Mouse (Mus musculus) limb, embryonic 11.5 days (tissue): ENCODE measurements around the gene Cfap58. TPM values are rescaled to one million over a fixed set of nuclear protein-coding genes. Genes with fewer than 3 reads are reported as not detected.

ENCODE experiments used
- ATAC-seq: fragments of 200-750 bp; cut with Nextera tagmentation; 2 replicates; pipeline ENCODE4 v1.8.0; 2017; ENCODE audit warnings: low read depth; ENCODE audit not compliant: insufficient number of reproducible peaks, low FRiP score, low TSS enrichment
- DNase-seq: peaks from one replicate; pipeline ENCODE4 v3.0.0-alpha.2; 2015; ENCODE audit warnings: low spot score
- H3K27ac ChIP-seq: fragments of 300-500 bp; sonication (generic); replicated peaks from 2 replicates; pipeline ENCODE4 v1.5.1; 2014; ENCODE audit warnings: low read depth, mild to moderate bottlenecking, low read length
- H3K27me3 ChIP-seq: fragments of 300-500 bp; sonication (generic); 2 replicates; pipeline ENCODE4 v1.6.1; 2014; ENCODE audit warnings: mild to moderate bottlenecking, low read length, mixed read lengths; ENCODE audit not compliant: control insufficient read depth, insufficient read depth
- H3K36me3 ChIP-seq: fragments of 300-500 bp; sonication (generic); 2 replicates; pipeline ENCODE4 v1.6.1; 2014; ENCODE audit warnings: mild to moderate bottlenecking, low read length, moderate library complexity, mixed read lengths; ENCODE audit not compliant: control insufficient read depth, insufficient read depth
- H3K4me1 ChIP-seq: fragments of 300-500 bp; sonication (generic); 2 replicates; pipeline ENCODE4 v1.6.1; 2014; ENCODE audit warnings: low read length, mixed read lengths; ENCODE audit not compliant: control insufficient read depth, insufficient read depth
- H3K4me2 ChIP-seq: fragments of 300-500 bp; sonication (generic); 2 replicates; pipeline ENCODE4 v1.6.1; 2014; ENCODE audit warnings: low read depth, mild to moderate bottlenecking, moderate library complexity; ENCODE audit not compliant: severe bottlenecking
- H3K4me3 ChIP-seq: fragments of 300-500 bp; sonication (generic); 2 replicates; pipeline ENCODE4 v1.5.1; 2014; ENCODE audit warnings: low read depth, low read length
- H3K9ac ChIP-seq: fragments of 300-500 bp; sonication (generic); 2 replicates; pipeline ENCODE4 v1.6.1; 2014; ENCODE audit warnings: mild to moderate bottlenecking, low read length
- H3K9me3 ChIP-seq: fragments of 300-500 bp; sonication (generic); 2 replicates; pipeline ENCODE4 v1.6.1; 2016; ENCODE audit warnings: low read length; ENCODE audit not compliant: control insufficient read depth
- WGBS: fragments of 180-500 bp; shearing (Covaris S2); extraction: QIAGEN DNeasy Blood & Tissue Kit; methylation state at CpG from one replicate; pipeline ENCODE4 v1.1.7; 2014; 5-methylcytosine and 5-hydroxymethylcytosine counted together
- polyA plus RNA-seq: library from polyadenylated mRNA; unstranded; fragments of >200 nt; fragmentation: Nextera tagmentation; extraction: Ambion mirVana; gene quantifications from 2 replicates; pipeline ENCODE4 v1.2.1, GENCODE M21; 2014

The Cfap58 gene
- polyA plus RNA-seq, 1 experiment from 2014 or later: 0.09 TPM

- no peak for DNase-seq
- Histone ChIP-seq H3K27ac (no peak overlapping the region), H3K4me3 (no peak overlapping the region), H3K4me2 (no peak overlapping the region), H3K36me3 (peaks cover 19% of the 10 kb centered on the region; the same call in 1 of the 2 replicates), H3K4me1 (peaks cover 28% of the 10 kb centered on the region), H3K9me3 (no peaks in the 10 kb centered on the region), H3K9ac (no peak overlapping the region), H3K27me3 (no peaks in the 10 kb centered on the region)
- 86% methylated on average over 10 of the region's 10 CpGs for WGBS
- no peak for ATAC-seq
Observed at GRCm38 (mm10) chr19:47900558-47900957, 36.9 kb upstream of the Cfap58 start.

GRCm38 (mm10) chr19:47902316-47903201 lies 34.9 kb upstream of the Cfap58 start:
- H3K4me3 ChIP-seq: no peak overlapping the region
- no peaks in the 10 kb centered on the region for H3K27me3 ChIP-seq
- ATAC-seq (peak; percentile 52), DNase-seq (peak; percentile 52)
- peak overlapping the region; percentile 69 for H3K27ac ChIP-seq
- no peak overlapping the region for H3K4me2 ChIP-seq
- H3K4me1 ChIP-seq: peaks cover 28% of the 10 kb centered on the region
- WGBS: 57% methylated on average over 13 of the region's 13 CpGs
- no peak overlapping the region for H3K9ac ChIP-seq
- 0 out of 2 replicates have a peak, but pooled peaks cover 4% of the 10 kb centered on the region for H3K36me3 ChIP-seq
- H3K9me3 ChIP-seq: no peaks in the 10 kb centered on the region

- Histone ChIP-seq H3K4me2 (no peak overlapping the region), H3K9ac (no peak overlapping the region), H3K27me3 (no peaks in the 10 kb centered on the region), H3K4me3 (no peak overlapping the region), H3K4me1 (peaks cover 32% of the 10 kb centered on the region), H3K27ac (peak overlapping the region; percentile 69), H3K9me3 (no peaks in the 10 kb centered on the region), H3K36me3 (no peaks in the 10 kb centered on the region)
- DNase-seq (no peak), ATAC-seq (peak; percentile 28; the same call in 1 of the 2 replicates)
- WGBS: 64% methylated on average over 4 of the region's 4 CpGs
Observed at GRCm38 (mm10) chr19:47903679-47904078, 33.8 kb upstream of the Cfap58 start.

- 89% methylated on average over 4 of the region's 4 CpGs for WGBS
Observed at GRCm38 (mm10) chr19:47905081-47905480, 32.4 kb upstream of the Cfap58 start.

GRCm38 (mm10) chr19:47905603-47906002 lies 31.9 kb upstream of the Cfap58 start:
- no peak for ATAC-seq
- Histone ChIP-seq H3K4me3 (no peak overlapping the region), H3K36me3 (no peaks in the 10 kb centered on the region), H3K4me2 (no peak overlapping the region), H3K4me1 (peaks cover 42% of the 10 kb centered on the region), H3K9me3 (no peaks in the 10 kb centered on the region), H3K27me3 (no peaks in the 10 kb centered on the region), H3K27ac (no peak overlapping the region), H3K9ac (no peak overlapping the region)
- WGBS: 93% methylated on average over 5 of the region's 5 CpGs
- DNase-seq: no peak

More at GRCm38 (mm10) chr19:47905081-47905480, 32.4 kb upstream of the Cfap58 start:
- H3K4me1 ChIP-seq: peaks cover 38% of the 10 kb centered on the region
- ATAC-seq (no peak), DNase-seq (no peak)
- no peak overlapping the region for H3K4me3 ChIP-seq
- H3K9me3 ChIP-seq: no peaks in the 10 kb centered on the region
- H3K27me3 ChIP-seq: no peaks in the 10 kb centered on the region
- no peaks in the 10 kb centered on the region for H3K36me3 ChIP-seq
- no peak overlapping the region for H3K27ac ChIP-seq
- no peak overlapping the region for H3K4me2 ChIP-seq
- no peak overlapping the region for H3K9ac ChIP-seq

GRCm38 (mm10) chr19:47907596-47907995 lies 29.9 kb upstream of the Cfap58 start:
- Histone ChIP-seq H3K27me3 (no peaks in the 10 kb centered on the region), H3K4me3 (no peak overlapping the region), H3K9me3 (no peaks in the 10 kb centered on the region), H3K36me3 (no peaks in the 10 kb centered on the region), H3K4me1 (peaks cover 34% of the 10 kb centered on the region), H3K9ac (no peak overlapping the region), H3K4me2 (no peak overlapping the region), H3K27ac (no peak overlapping the region)
- ATAC-seq (no peak), DNase-seq (no peak)
- WGBS: 89% methylated on average over 9 of the region's 9 CpGs

- Histone ChIP-seq H3K9ac (peak overlapping the region; percentile 89), H3K4me2 (peak overlapping the region; percentile 56), H3K27ac (peak overlapping the region; percentile 92), H3K9me3 (no peaks in the 10 kb centered on the region), H3K36me3 (no peaks in the 10 kb centered on the region), H3K27me3 (no peaks in the 10 kb centered on the region), H3K4me1 (peaks cover 21% of the 10 kb centered on the region), H3K4me3 (no peak overlapping the region; the same call in 1 of the 2 replicates)
- 13% methylated on average over 6 of the region's 6 CpGs for WGBS
- peak; percentile 48 for DNase-seq
- ATAC-seq: peak; percentile 67; the same call in 1 of the 2 replicates
Observed at GRCm38 (mm10) chr19:47908961-47909371, 28.5 kb upstream of the Cfap58 start.

- DNase-seq: peak; percentile 77
- WGBS: 4% methylated on average over 9 of the region's 10 CpGs
- Histone ChIP-seq H3K27ac (peak overlapping the region; percentile 92), H3K36me3 (no peaks in the 10 kb centered on the region), H3K4me1 (peaks cover 21% of the 10 kb centered on the region), H3K9me3 (no peaks in the 10 kb centered on the region), H3K4me3 (peak overlapping the region; percentile 28), H3K9ac (peak overlapping the region; percentile 89), H3K27me3 (no peaks in the 10 kb centered on the region), H3K4me2 (peak overlapping the region; percentile 56)
- peak; percentile 78 for ATAC-seq
Observed at GRCm38 (mm10) chr19:47909387-47910116, 27.9 kb upstream of the Cfap58 start.
